Mouse (Mus musculus): Measurements from ENCODE around the gene Use1. TPM values are rescaled to one million over a fixed set of nuclear protein-coding genes. Genes with fewer than 3 reads are reported as not detected.

Gene Use1
- total RNA-seq, 2 experiments from 2014 or later, result 100 to 109 TPM

- no peak for DNase-seq (ENCODE audit: low spot score)
Observed at GRCm38 (mm10) chr8:71376423-71377030, 9.9 kb downstream of the Use1 start.

- no peak for DNase-seq (ENCODE audit: low spot score)
Observed at GRCm38 (mm10) chr8:71379008-71379407, 12.4 kb downstream of the Use1 start.

DNA sequence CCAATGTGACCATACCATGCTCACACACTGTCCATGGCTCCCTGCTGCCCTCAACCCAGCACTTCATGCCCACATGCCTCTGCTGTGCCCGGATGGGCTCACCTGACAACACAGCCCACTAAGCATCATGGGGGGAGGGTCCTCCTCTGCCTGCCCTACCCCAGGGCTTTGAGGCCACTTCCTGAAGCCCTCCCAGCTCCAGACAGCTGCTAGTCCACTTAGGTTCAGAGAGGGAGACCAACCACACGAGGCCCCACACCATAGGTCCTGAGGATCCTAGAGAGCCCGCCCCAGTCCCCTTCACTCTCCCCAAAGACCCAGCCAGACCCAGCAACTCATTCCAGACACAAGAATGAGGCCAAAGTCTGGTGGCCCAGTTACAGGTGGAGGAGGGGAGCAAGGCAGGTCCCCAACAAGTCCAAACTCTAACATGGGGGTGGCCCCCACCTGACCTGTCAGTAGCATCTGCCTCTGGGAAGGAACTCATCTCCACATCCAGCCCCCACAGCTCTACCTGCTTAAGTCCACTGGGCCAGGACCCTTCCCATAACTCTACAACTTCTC is 12.9 kb downstream of the Use1 start:
- DNase-seq (ENCODE audit: low spot score), result no peak

GRCm38 (mm10) chr8:71380178-71381171 is 13.8 kb downstream of the Use1 start:
- DNase-seq (ENCODE audit: low spot score), result no peak

- peak; percentile 52 for DNase-seq (ENCODE audit: low spot score)
Observed at GRCm38 (mm10) chr8:71381421-71381970, 14.8 kb downstream of the Use1 start, which contains the start of gene Nr2f6. Nr2f6 (minus strand) TSS chr8:71381960.

GRCm38 (mm10) chr8:71381971-71382961 is 15.6 kb downstream of the Use1 start:
- DNase-seq (ENCODE audit: low spot score), result peak; percentile 76

- DNase-seq (ENCODE audit: low spot score), result no peak
Observed at GRCm38 (mm10) chr8:71383396-71383795, 16.7 kb downstream of the Use1 start.

DNA sequence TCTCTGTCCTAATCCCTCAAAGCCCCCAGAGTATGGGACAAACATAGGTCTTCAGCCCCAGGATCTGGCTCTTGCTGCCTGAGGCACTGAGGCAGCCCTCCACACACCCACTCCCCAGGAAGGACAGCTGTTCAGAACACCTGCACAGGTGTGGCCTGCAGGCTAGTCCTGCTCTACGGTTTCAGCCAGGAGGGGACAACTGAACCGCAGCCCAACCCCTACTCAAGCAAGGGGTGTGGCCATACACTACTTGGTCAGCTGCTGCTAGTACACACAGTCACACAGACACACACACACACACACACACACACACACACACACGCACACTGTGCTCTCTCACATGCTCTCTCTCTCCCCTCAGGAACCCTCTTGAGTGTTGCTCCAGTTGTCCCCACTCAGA is 17.2 kb downstream of the Use1 start:
- no peak for DNase-seq (ENCODE audit: low spot score)

- DNase-seq (ENCODE audit: low spot score), result no peak
Observed at GRCm38 (mm10) chr8:71385212-71385835, 18.7 kb downstream of the Use1 start.

- DNase-seq (ENCODE audit: low spot score), result no peak
Observed at GRCm38 (mm10) chr8:71388267-71388666, 21.6 kb downstream of the Use1 start.

GRCm38 (mm10) chr8:71391696-71392095 is 25.0 kb downstream of the Use1 start:
- no peak for DNase-seq (ENCODE audit: low spot score)

DNA sequence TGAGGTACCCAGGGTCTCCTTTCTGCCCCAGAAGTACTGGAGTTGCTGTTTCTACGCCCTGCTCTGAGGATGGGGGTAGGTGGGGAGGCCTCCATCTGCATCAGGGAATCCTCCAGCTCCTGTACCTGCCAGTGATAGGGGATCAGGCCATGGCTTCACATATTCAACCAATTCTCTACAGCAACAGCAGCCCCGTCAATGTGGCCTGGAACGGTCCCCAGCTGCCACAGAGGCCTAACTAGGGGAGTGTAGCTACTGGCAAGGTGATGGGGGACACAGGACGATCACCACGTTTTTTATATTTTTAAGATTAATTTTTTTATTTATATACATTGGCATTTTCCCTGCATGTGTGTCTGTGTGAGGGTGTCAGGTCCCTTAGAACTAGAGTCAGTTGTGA is 25.7 kb downstream of the Use1 start:
- no peak for DNase-seq (ENCODE audit: low spot score)

GRCm38 (mm10) chr8:71392871-71393270 is 26.2 kb downstream of the Use1 start:
- no peak for DNase-seq (ENCODE audit: low spot score)

DNA sequence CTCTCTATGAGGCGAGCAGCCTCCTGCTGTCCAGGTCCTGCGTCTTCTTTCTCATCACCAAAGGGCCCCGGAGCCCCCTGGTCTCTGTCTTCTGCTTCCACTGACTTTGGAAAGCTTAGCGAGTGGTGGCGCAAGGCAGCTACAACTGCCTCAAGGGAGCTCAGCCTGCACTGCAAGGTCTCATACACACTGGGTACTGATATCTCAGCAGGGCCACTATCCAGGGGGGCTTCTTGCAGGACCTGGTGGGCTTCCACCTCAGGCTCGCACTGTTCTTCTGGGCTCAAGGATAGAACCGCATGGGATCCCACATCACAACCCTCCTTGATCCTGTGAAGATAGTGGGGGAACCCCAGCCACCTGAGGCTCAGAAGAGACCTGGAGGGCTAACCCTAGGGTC is 27.8 kb downstream of the Use1 start:
- no peak for DNase-seq (ENCODE audit: low spot score)

GRCm38 (mm10) chr8:71395071-71395470 is 28.4 kb downstream of the Use1 start:
- DNase-seq (ENCODE audit: low spot score), result no peak

GRCm38 (mm10) chr8:71395629-71396028 is 29.0 kb downstream of the Use1 start, which contains the start of gene Ushbp1:
Ushbp1 (minus strand) TSS chr8:71395802.
- no peak for DNase-seq (ENCODE audit: low spot score)

GRCm38 (mm10) chr8:71396639-71397305 is 30.1 kb downstream of the Use1 start, which contains the start of gene Babam1:
Babam1 (plus strand) TSS chr8:71396861.
- DNase-seq (ENCODE audit: low spot score), result peak; percentile 95

DNA sequence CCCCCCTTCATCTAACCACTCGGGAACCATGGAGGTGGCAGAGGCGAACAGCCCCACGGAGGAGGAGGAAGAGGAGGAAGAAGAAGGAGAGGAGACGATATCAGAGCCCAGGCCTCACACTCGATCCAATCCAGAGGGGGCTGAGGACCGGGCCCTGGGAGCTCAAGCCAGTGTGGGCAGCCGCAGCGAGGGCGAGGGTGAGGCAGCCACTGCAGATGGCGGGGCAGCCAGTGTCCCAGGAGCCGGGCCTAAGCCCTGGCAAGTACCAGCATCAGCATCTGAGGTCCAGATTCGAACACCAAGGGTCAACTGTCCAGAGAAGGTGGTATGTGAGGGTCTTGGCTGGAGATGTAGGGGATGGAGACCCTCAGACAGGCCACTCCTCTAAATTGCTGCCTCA is 31.1 kb downstream of the Use1 start:
- DNase-seq (ENCODE audit: low spot score), result no peak

- no peak for DNase-seq (ENCODE audit: low spot score)
Observed at GRCm38 (mm10) chr8:71400826-71401225, 34.2 kb downstream of the Use1 start.

- DNase-seq (ENCODE audit: low spot score), result no peak
Observed at GRCm38 (mm10) chr8:71401454-71401853, 34.8 kb downstream of the Use1 start.
